Mouse (Mus musculus) central nervous system, embryonic 18 days (tissue): ENCODE results near the gene Dhrs2. TPM values are rescaled to one million over a fixed set of nuclear protein-coding genes. Genes with fewer than 3 reads are reported as not detected.

Source experiments
- polyA plus RNA-seq: library from polyadenylated mRNA; depleted of rRNA; stranded (reverse); fragments of >200 nt; gene quantifications from 2 replicates; pipeline ENCODE4 v1.2.3, GENCODE M21; 2012; rRNA removed

Dhrs2 gene
- 0.25 and 0.83 TPM in 2 replicates for polyA plus RNA-seq

GRCm38 (mm10) chr14:55221707-55222106 is at the start of gene Dhrs2:
Gene Dhrs2, plus strand, starts transcription at chr14:55222007.

Other genes with a start within 250 kb of the Dhrs2 start
- gene Gm17428, start 245.1 kb upstream of the Dhrs2 start, polyA plus RNA-seq = not detected in 2 replicates
- 9.7 and 15.0 TPM in 2 replicates for gene Myh7, start 227.4 kb upstream of the Dhrs2 start, polyA plus RNA-seq
- 45.2 and 47.4 TPM in 2 replicates for gene Ngdn, start 206.6 kb upstream of the Dhrs2 start, polyA plus RNA-seq
- gene Zfhx2, start 129.7 kb upstream of the Dhrs2 start, polyA plus RNA-seq = 8.5 and 9.9 TPM in 2 replicates
- gene Thtpa, start 127.2 kb upstream of the Dhrs2 start, polyA plus RNA-seq = 18.8 and 20.8 TPM in 2 replicates
- 20.4 and 21.0 TPM in 2 replicates for gene Ap1g2, start 115.4 kb upstream of the Dhrs2 start, polyA plus RNA-seq
- gene Jph4, start 105.1 kb upstream of the Dhrs2 start, polyA plus RNA-seq = 221 and 240 TPM in 2 replicates